Mouse (Mus musculus): ENCODE data around the gene Cyp26b1. TPM values are rescaled to one million over a fixed set of nuclear protein-coding genes. Genes with fewer than 3 reads are reported as not detected.

The Cyp26b1 gene
- polyA plus RNA-seq, 1 experiment from 2014 or later: 47.1 TPM

DNA sequence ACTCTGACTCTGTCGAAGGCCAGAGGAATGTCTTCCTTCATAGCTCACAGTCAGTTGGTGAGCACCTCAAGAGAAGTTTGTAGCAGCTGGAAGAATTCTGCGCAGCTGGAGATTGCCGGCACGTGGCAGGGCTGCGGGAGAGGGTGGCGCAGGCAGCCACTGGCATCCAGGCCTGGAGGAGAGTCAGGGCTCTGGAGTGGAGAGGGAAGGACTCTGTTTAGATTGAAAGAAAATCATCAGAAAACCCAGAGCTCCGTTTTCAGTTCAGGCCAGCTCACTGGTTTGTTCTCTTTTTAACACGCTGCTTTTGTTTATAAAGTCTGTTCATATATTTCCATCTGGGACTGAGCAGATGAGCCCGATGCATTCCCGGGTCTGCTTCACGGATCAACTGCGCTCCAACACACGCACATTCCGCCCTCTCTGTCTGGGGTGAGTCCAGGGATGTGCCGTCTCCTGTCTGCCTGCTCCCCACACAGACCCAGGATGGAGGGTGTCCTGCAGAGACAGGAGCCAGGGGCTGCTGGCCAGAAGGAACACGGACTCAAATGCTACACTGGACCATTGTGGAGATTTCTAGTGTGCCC is 56.0 kb downstream of the Cyp26b1 start:
- H3K27ac ChIP-seq: no peak overlapping the region
- no peak for DNase-seq (ENCODE audit: low spot score)
- H3K4me3 ChIP-seq: no peak overlapping the region
- H3K36me3 ChIP-seq: no peaks in the 10 kb centered on the region
- WGBS: 87% methylated on average over 16 of the region's 16 CpGs
- H3K4me1 ChIP-seq: peaks cover 11% of the 10 kb centered on the region
- H3K9me3 ChIP-seq (replicated peaks): no peaks in the 10 kb centered on the region
- 0 out of 2 replicates have a peak, but pooled peaks cover 5% of the 10 kb centered on the region for H3K27me3 ChIP-seq (ENCODE audit: low read depth, poor library complexity, severe bottlenecking)

GRCm38 (mm10) chr6:84534944-84535343 is 58.8 kb downstream of the Cyp26b1 start:
- H3K4me1 ChIP-seq: peaks cover 6% of the 10 kb centered on the region
- H3K9me3 ChIP-seq (replicated peaks): no peaks in the 10 kb centered on the region

DNA sequence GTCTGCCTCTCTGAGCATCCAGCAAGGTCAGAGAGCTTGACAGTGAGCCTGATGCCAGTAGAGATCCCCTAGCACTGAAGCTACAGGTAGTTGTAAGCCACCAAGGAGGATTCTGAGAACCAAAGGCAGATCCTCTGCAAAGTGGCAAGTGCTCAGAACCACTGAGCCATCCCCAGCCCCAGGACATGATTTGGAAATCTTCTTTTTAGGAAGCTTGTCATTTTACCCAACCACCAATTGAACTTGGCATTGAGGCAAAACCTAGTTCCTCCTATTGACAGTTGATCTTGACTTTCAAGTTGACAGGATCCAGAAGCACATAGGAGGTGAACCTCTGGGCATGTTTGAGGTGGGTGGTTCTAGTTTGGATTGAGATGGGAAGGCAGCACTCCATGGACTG is 63.8 kb downstream of the Cyp26b1 start:
- Histone ChIP-seq H3K4me1 (no peaks in the 10 kb centered on the region), H3K27me3 (ENCODE audit: low read depth, poor library complexity, severe bottlenecking) (no peaks in the 10 kb centered on the region), H3K36me3 (no peaks in the 10 kb centered on the region), H3K4me3 (no peak overlapping the region), H3K9me3 (replicated peaks) (no peaks in the 10 kb centered on the region), H3K27ac (no peak overlapping the region)
- DNase-seq (ENCODE audit: low spot score): no peak

More at GRCm38 (mm10) chr6:84534944-84535343, 58.8 kb downstream of the Cyp26b1 start:
- 84% methylated on average over 3 of the region's 3 CpGs for WGBS
- no peak for DNase-seq (ENCODE audit: low spot score)
- H3K36me3 ChIP-seq: no peaks in the 10 kb centered on the region
- H3K27me3 ChIP-seq (ENCODE audit: low read depth, poor library complexity, severe bottlenecking): 0 out of 2 replicates have a peak, but pooled peaks cover 5% of the 10 kb centered on the region
- no peak overlapping the region for H3K27ac ChIP-seq
- no peak overlapping the region for H3K4me3 ChIP-seq

DNA sequence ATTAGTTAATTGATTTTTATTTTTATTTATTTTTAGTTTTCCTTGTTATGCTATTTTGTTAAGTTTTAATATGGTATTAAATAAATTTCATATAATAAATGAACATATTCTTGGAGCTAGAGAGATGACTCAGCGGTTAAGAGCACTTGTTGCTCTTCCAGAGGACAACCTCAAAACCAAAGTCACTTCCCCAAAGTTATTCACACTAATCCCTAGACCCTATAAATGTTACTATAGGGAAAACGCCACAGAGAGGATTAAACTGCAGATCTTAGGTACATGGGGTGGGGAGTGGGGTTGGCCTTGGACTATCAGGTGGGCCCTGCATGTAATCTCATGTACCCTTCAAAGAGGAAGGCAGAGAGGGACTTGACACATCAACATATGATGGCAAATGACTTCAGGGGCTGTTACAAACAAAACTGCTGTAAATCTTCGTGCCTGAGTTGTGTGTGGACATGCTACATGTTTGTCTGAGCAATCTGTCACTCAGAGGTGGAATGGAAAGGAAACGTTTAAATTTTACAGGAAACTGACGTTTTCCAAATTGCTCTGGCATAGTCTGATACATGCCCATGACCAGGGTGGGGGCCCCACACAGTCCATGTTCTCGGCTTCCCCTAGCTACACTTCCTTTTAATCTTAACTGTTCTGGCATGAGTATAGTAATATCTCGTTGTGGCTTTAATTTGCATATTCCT is 68.7 kb downstream of the Cyp26b1 start:
- 86% methylated on average over 7 of the region's 7 CpGs for WGBS
- DNase-seq (ENCODE audit: low spot score): no peak
- H3K36me3 ChIP-seq: no peaks in the 10 kb centered on the region
- no peaks in the 10 kb centered on the region for H3K9me3 ChIP-seq (replicated peaks)
- H3K4me3 ChIP-seq: no peak overlapping the region
- no peaks in the 10 kb centered on the region for H3K4me1 ChIP-seq
- H3K27me3 ChIP-seq (ENCODE audit: low read depth, poor library complexity, severe bottlenecking): no peaks in the 10 kb centered on the region
- H3K27ac ChIP-seq: no peak overlapping the region

Measured in limb, embryonic 10.5 days (tissue).